Mouse (Mus musculus): ENCODE data around the gene Ube2h. TPM values are rescaled to one million over a fixed set of nuclear protein-coding genes. Genes with fewer than 3 reads are reported as not detected.

Gene Ube2h
- total RNA-seq, 2 experiments from 2014 or later, result 50.4 to 51.2 TPM

DNA sequence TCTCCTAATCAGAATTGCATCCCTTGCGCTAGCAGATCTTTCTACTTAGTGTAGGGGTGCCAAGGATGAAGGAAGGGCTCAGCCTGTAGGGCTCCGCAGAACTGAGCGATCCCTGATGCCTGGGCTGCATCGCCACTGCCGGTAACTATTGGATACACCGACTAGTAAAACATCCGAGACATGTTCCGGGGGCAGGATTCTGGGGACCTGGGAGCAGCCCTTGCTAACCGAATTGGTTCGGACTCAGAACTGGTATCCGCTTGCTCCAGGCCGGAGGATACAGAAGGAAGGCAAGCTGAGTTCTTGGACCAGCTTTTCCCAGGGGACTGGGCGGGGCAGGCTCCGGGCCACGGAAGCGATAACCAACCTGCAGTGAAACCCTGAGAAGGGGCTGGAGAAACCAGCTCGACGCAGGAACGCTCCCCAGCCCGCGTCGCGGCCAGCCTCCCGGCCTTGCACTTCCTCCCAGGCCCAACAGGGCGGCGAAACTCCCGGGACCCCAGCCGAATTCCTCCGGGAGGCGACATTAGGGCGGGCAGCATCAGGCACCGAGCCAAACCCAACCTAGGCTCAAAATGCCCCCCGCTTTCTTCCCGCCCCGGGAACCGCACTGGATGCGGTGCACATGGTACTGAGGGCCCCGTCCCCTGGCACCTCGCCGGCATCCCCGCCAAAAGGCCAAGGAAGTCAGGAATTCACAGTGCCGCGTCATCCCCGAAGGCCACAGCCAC is 131.4 kb downstream of the Ube2h start:
- DNase-seq, result no peak
- intact Hi-C loops (cut with DNase I), result no loop called here

DNA sequence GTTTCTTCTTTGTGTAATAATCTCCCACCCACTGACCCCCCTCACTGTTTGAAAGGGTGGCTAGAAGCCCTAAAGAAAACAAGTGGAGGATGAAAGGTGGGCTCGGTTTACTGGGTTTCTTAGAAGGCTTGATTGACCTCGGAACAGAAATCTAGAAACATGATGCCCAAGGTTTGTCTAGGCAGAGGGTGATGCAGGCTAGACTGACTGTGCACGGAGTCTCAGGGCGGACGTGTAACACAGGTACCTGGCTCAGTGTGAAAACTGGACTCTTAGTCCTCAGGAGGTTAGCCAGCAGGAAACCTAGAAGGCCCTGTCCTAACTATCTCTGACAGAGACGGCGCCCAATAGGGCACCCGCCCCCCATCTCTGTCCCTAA is 131.9 kb downstream of the Ube2h start:
- intact Hi-C loops (cut with DNase I), result no loop called here
- no peak for DNase-seq

DNA sequence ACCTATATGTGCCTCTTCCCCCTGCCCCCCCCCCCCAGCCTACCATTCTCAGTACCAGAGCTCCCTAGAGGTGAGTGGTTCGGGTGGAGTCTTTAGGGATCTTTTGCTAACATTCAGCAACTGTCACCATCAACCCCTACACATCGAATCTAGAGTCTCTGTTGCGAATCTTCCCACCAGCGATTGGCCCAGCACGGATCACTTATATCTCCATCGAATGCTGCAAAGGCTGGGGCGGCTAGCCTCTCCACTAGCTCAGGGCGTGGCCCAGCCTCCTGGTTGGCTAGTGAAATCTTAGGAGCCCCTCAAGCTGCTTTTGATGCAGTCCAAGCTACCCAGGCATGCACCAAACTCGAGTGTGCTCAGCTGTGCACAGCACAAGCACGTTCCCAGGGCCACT is 132.4 kb downstream of the Ube2h start:
- no peak for DNase-seq
- intact Hi-C loops (cut with DNase I), result no loop called here

DNA sequence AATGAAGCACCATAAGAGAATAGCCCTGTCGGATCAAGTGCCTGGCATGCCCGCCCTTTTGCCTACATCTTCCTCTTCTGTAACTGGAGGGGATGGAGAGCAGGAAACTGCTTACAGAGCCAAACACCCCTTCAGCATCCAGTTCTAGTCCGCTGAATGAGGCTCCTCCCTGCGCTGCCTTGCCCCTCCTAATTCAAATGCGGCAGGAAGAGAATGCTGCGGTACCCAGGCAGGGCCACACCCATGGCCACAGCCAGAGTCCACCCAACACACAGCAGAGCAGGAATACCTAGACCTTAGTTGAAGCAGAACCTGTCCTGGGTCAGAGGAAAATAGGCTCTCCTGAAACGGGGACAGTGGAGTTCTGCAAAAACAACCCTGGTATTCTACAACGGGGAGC is 133.1 kb downstream of the Ube2h start:
- intact Hi-C loops (cut with DNase I), result no loop called here
- no peak for DNase-seq

DNA sequence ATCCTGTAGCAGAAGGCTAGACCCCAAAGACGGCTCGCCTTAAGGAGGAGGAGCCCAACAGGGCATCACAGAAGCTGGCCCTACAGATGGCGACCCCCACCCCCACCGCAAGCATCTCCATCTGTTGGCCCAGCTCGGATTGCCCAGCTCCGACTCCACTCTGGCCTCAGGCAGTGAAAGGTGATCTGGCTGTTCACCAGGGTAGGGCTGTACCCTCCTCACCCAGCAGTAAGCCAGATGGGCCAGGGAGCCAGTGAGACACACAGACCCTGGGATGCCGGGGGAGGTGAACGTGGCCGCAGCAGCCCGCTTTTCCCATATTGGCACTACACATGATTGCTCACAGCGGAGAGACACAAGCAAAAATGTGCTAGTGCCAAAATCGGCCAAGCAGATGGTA is 135.2 kb downstream of the Ube2h start:
- DNase-seq, result no peak
- intact Hi-C loops (cut with DNase I), result no loop called here

DNA sequence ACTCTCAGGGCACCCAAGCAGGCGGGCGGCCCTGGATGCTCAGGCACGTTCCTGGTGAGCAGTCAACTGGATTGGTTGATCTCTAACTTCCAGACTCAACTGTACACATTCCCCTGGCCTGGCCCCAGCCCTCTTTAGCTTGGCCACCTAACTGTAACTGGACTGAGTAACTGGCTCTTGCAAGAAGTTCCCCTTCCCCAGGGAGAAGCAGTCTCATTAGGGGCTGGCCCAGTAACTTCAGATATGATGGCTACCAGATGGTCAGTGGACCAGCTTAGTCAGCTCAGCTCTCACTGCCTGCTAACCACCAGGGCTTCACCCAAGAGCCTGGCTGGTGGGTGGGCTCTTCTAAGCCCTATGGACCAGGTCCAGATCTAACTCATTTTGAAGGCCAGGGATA is 136.1 kb downstream of the Ube2h start:
- intact Hi-C loops (cut with DNase I), result no loop called here
- DNase-seq, result no peak

DNA sequence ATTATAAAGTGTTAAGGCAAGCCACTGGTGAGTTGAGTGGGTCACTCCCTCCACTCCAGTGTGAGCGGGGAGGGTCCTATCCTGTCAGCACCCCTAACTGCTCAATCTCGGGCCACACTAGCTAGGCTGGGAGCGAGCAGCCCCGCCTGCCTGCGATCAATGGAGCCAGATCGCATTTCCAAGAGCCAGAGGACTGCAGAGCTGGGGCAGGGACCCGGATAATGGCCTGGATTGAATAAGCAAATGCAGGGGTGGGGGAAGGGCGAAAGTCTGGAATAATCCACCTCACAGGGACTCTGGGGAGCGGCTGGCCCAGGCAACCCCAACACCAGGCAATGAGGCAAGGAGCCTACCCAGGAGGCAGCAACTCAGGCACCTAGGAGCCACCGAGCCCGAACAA is 137.1 kb downstream of the Ube2h start:
- intact Hi-C loops (cut with DNase I), result no loop called here
- DNase-seq, result no peak

DNA sequence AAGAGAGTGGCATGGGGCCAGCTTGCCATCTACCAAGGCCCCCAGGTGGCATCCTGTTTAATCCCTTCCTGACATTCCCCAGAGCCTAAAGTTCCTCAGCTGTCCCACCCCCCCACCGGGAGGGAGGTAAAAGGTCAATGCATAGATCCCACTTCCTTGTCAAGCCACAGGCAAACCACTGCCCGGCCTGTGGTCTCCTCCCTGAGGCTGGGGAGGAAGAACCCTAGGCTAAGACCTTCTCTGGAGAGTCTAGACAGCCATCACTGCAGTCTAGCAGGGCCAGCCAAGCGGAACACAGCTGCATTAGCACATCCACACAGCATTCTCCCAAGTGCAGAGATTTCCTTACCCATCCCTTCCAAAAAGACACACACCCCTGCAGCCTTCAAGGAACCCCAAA is 138.0 kb downstream of the Ube2h start:
- intact Hi-C loops (cut with DNase I), result no loop called here
- no peak for DNase-seq

DNA sequence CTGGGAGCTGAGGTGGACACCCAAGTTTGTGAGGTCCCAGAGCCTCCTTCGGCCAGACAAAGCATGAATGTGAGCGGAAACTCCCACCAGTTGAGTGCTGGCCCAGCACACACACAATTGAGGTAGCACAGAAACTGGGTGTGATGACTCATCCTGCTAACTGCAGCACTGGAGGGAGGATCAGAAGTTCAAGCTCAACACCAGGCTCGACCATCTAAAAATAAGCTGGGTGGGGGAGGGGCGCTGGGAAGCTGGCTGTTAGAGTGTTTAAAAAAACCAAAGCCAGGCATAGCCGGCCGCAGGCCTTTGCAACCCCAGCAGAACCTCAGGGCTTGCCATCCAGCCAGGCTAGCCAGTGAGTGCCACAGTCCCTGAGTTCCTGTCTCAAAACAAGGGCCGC is 142.2 kb downstream of the Ube2h start:
- intact Hi-C loops (cut with DNase I), result no loop called here
- no peak for DNase-seq

DNA sequence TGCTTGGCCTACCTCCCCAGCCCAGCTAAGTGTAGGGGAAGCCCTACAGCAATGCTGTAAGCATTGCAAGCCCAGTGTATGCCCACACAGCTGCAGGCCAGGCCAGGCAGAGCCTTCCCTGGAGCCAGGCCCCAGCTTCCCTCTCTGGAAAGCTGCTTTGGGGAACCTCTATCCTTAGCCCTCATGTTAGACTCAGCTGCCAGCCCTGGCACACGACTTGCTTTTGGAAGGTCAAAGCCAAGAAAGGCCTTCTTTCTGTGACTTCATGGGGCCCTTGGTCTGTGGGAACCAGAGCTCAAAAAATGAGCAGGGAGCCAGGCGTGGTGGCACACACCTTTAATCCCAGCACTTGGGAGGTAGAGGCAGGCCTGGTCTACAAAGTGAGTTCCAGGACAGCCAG is 142.7 kb downstream of the Ube2h start:
- intact Hi-C loops (cut with DNase I), result no loop called here
- no peak for DNase-seq

Small RNA genes within 50 kb of the gene (microRNA-seq; reads per million reads assigned to microRNA genes)
- gene Mir182 (15.6 to 143 reads per million in 2 experiments), gene Mir183 (6.7 to 147 reads per million in 2 experiments), gene Mir96 (0 to 6.4 reads per million in 2 experiments)

Other genes with a start within 250 kb of the Ube2h start
- 10 to 100 TPM; 12.3 to 14.7 TPM for gene Zc3hc1, start 86.5 kb upstream of the Ube2h start, total RNA-seq (2021)
- 10 to 100 TPM; 40.7 to 43.4 TPM for gene Klhdc10, start 97.3 kb upstream of the Ube2h start, total RNA-seq (2021)
- 10 to 100 TPM in 1 of 2 experiments, 1 to 10 TPM in 1; 6.7 to 10.2 TPM for gene Tmem209, start 205.2 kb upstream of the Ube2h start, total RNA-seq (2021)
- under 1 TPM; 0.23 to 0.25 TPM for gene Ssmem1, start 205.3 kb upstream of the Ube2h start, total RNA-seq (2021)
- gene Cpa2, start 237.0 kb upstream of the Ube2h start, total RNA-seq (2021), result not detected

Data from gastrocnemius, postnatal 36 days (tissue).